Comparison of ENCODE assay signal across 17 mouse cellular contexts in the genomic region with DNA sequence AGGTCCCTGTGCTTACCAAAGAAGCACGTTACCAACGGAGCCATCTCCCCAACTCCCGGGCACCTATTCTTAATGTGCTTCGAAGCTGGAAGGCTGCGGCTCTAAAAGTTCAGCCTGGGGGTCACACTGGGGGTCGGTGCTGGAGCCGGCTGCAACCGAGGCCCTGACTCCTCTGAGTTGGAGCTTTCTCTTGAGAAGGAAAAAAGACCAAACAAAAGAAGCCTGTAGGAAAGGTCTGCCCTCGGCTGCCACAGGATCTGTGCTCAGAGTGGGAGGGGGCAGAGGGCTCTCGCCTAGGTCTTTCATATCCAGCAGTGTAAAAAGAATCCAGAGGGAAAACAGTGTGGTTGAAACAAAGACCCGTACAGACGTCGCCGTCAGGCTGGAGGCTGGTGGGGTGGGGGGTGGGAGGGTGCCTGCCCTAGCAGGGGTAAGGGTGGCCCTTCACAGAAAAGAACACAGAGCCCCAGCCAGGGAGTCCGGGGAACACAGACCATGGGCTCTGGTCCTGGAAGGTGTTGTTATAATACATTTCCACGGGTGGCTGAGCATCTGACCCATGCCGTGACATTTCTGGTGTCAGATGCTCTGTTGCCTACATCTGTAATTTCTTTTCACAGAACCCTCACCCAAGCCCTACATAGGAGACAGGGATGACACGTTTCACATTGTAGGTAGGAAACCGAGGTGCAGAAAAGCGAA. TPM values are rescaled to one million over a fixed set of nuclear protein-coding genes. Genes with fewer than 3 reads are reported as not detected.
DNase-seq lines count a peak whose midpoint lies in the region; ATAC-seq and TF ChIP-seq lines count a peak whose summit lies in the region.
"Had no signal": no experiment of that assay in that cellular context is flagged by ENCODE, and none has a peak within 500 bp of the region (broad histone marks: within the 10 kb centered on the region; RNA-seq: fewer than 3 reads in every experiment).

No protein-coding gene starts in this region.

- ATAC-seq in midbrain, postnatal 0 days (ENCODE audit: low FRiP score): no peak
- ATAC-seq in embryonic facial prominence, embryonic 11.5 days (replicated peaks; ENCODE audit: insufficient number of reproducible peaks, low FRiP score, low TSS enrichment, low read depth): no peak; the same call in 1 of the 2 replicates
- no peak for ATAC-seq in hindbrain, embryonic 13.5 days (ENCODE audit: low FRiP score)
- ATAC-seq in frontal cortex, adult (ENCODE audit: low TSS enrichment): no peak
- ATAC-seq: CD4-positive, CD25-positive, alpha-beta regulatory T cell, adult 4 months; inflammation-experienced regulatory T-cells, adult 6 months had no signal

- H3K9me3 ChIP-seq in midbrain, embryonic 10.5 days (replicated peaks): peaks cover 13% of the 10 kb centered on the region
- no peaks in the 10 kb centered on the region for H3K9me3 ChIP-seq in midbrain, postnatal 0 days (ENCODE audit: low read length)
- no peaks in the 10 kb centered on the region for H3K9me3 ChIP-seq in embryonic facial prominence, embryonic 11.5 days (replicated peaks; ENCODE audit: control insufficient read depth, low read length)
- H3K9me3 ChIP-seq in hindbrain, embryonic 13.5 days: no peaks in the 10 kb centered on the region

- H3K4me3 ChIP-seq in midbrain, embryonic 10.5 days: peak overlapping the region; percentile 36
- no peak overlapping the region for H3K4me3 ChIP-seq in midbrain, postnatal 0 days (ENCODE audit: low read depth, low read length)
- no peak overlapping the region for H3K4me3 ChIP-seq in embryonic facial prominence, embryonic 11.5 days (ENCODE audit: low read depth, low read length)
- no peak overlapping the region for H3K4me3 ChIP-seq in hindbrain, embryonic 13.5 days
- H3K4me3 ChIP-seq: myocyte had no signal

- WGBS in midbrain, embryonic 10.5 days: 11% methylated on average over 20 of the region's 20 CpGs
- 23% methylated on average over 20 of the region's 20 CpGs for WGBS in midbrain, postnatal 0 days
- 14% methylated on average over 20 of the region's 20 CpGs for WGBS in embryonic facial prominence, embryonic 11.5 days
- 10% methylated on average over 20 of the region's 20 CpGs for WGBS in hindbrain, embryonic 13.5 days

- H3K4me2 ChIP-seq in midbrain, postnatal 0 days (ENCODE audit: low read depth, low read length, poor library complexity, severe bottlenecking): no peak overlapping the region
- H3K4me2 ChIP-seq in embryonic facial prominence, embryonic 11.5 days (ENCODE audit: low read depth, low read length): 0 out of 2 replicates have a peak overlapping the region, but pooled peaks have one; percentile 25
- H3K4me2 ChIP-seq in hindbrain, embryonic 13.5 days: peak overlapping the region; percentile 15

- peaks cover 66% of the 10 kb centered on the region for H3K36me3 ChIP-seq in midbrain, embryonic 10.5 days
- no peaks in the 10 kb centered on the region for H3K36me3 ChIP-seq in midbrain, postnatal 0 days (ENCODE audit: insufficient read depth, low read length)
- H3K36me3 ChIP-seq in embryonic facial prominence, embryonic 11.5 days (replicated peaks; ENCODE audit: control insufficient read depth, insufficient read depth, low read depth, low read length): peaks cover 5% of the 10 kb centered on the region; the same call in 1 of the 2 replicates
- H3K36me3 ChIP-seq in hindbrain, embryonic 13.5 days: peaks cover 12% of the 10 kb centered on the region

- peaks cover 69% of the 10 kb centered on the region for H3K4me1 ChIP-seq in midbrain, embryonic 10.5 days
- no peaks in the 10 kb centered on the region for H3K4me1 ChIP-seq in midbrain, postnatal 0 days (ENCODE audit: insufficient read depth, low read length)
- H3K4me1 ChIP-seq in embryonic facial prominence, embryonic 11.5 days (ENCODE audit: control insufficient read depth, insufficient read depth, low read length): peaks cover 30% of the 10 kb centered on the region
- H3K4me1 ChIP-seq in hindbrain, embryonic 13.5 days (replicated peaks): peaks cover 47% of the 10 kb centered on the region

- no peak for TF ChIP-seq CTCF in midbrain, postnatal 0 days (IDR thresholded peaks at IDR 0.05)

- H3K27ac ChIP-seq in midbrain, embryonic 10.5 days (replicated peaks): peak overlapping the region; percentile 87
- no peak overlapping the region for H3K27ac ChIP-seq in midbrain, postnatal 0 days (ENCODE audit: low read depth, low read length)
- peak overlapping the region; percentile 38 for H3K27ac ChIP-seq in embryonic facial prominence, embryonic 11.5 days (replicated peaks; ENCODE audit: low read depth, low read length)
- H3K27ac ChIP-seq in hindbrain, embryonic 13.5 days: no peak overlapping the region
- H3K27ac ChIP-seq: kidney, postnatal 0 days had no signal

- no peak overlapping the region for H3K9ac ChIP-seq in midbrain, postnatal 0 days (replicated peaks; ENCODE audit: low read length, poor library complexity, severe bottlenecking)
- H3K9ac ChIP-seq in embryonic facial prominence, embryonic 11.5 days (replicated peaks; ENCODE audit: low read length): peak overlapping the region; percentile 26; the same call in 1 of the 2 replicates
- peak overlapping the region; percentile 40 for H3K9ac ChIP-seq in hindbrain, embryonic 13.5 days

- DNase-seq in midbrain, embryonic 10.5 days (ENCODE audit: low spot score): peak; percentile 67
- DNase-seq in midbrain, postnatal 0 days (ENCODE audit: low spot score): no peak
- DNase-seq in embryonic facial prominence, embryonic 11.5 days (ENCODE audit: low spot score): peak; percentile 49
- peak; percentile 45 for DNase-seq in retina, embryonic 14.5 days (ENCODE audit: low spot score)
- no peak for DNase-seq in frontal cortex, postnatal 14 days (ENCODE audit: low spot score in 2 of 2)
- DNase-seq: cerebellum, adult 11-12 months; heart, adult 11 months; layer of hippocampus, adult 9-11 months; lung, postnatal 4 days; thymus, adult 2 months had no signal

- peaks cover 54% of the 10 kb centered on the region for H3K27me3 ChIP-seq in midbrain, embryonic 10.5 days (ENCODE audit: low read depth, poor library complexity, severe bottlenecking)
- no peaks in the 10 kb centered on the region for H3K27me3 ChIP-seq in midbrain, postnatal 0 days (ENCODE audit: insufficient read depth, low read length)
- H3K27me3 ChIP-seq in embryonic facial prominence, embryonic 11.5 days (ENCODE audit: control insufficient read depth, insufficient read depth, low read length): no peaks in the 10 kb centered on the region; the same call in 1 of the 2 replicates
- H3K27me3 ChIP-seq in hindbrain, embryonic 13.5 days: no peaks in the 10 kb centered on the region

RNA-seq across cellular contexts. Expression of a gene that starts 25.5 kb away (rescaled TPM):
- 64.4 and 74.8 TPM in 2 replicates for polyA plus RNA-seq in midbrain, embryonic 10.5 days (2016; fragmentation: Nextera tagmentation; extraction: Ambion mirVana)
- 14.9 and 19.9 TPM in 2 replicates for total RNA-seq in midbrain, postnatal 0 days (2014; rRNA removed)
- polyA plus RNA-seq in midbrain, postnatal 0 days (2015; fragmentation: Nextera tagmentation; extraction: Ambion mirVana): 4.7 TPM in 2 replicates
- polyA plus RNA-seq in embryonic facial prominence, embryonic 11.5 days (2014; fragmentation: Nextera tagmentation; extraction: Ambion mirVana): 30.2 and 32.8 TPM in 2 replicates
- 13.5 and 16.5 TPM in 2 replicates for polyA plus RNA-seq in hindbrain, embryonic 13.5 days (2015; fragmentation: Nextera tagmentation; extraction: Ambion mirVana)
- total RNA-seq: common myeloid progenitor, adult 5-6 weeks had no signal
- polyA plus RNA-seq: CD4-positive, CD25-positive, alpha-beta regulatory T cell, adult 4 months; inflammation-experienced regulatory T-cells, adult 6 months; myocyte had no signal

Comparison
In these comparisons a context has a peak if more than half of its experiments do, and no peak if none do; other contexts are left out.
1. DNase-seq: peak in midbrain, embryonic 10.5 days (single experiment), embryonic facial prominence, embryonic 11.5 days (single experiment) and retina, embryonic 14.5 days (single experiment); none in midbrain, postnatal 0 days (single experiment) and frontal cortex, postnatal 14 days (0 of 2).
2. H3K27ac ChIP-seq: peak in midbrain, embryonic 10.5 days (single experiment) and embryonic facial prominence, embryonic 11.5 days (single experiment); none in midbrain, postnatal 0 days (single experiment) and hindbrain, embryonic 13.5 days (single experiment).